Mouse (Mus musculus) CH12.LX (cell line): Measurements from ENCODE around the gene Hist1h2bh. TPM values are rescaled to one million over a fixed set of nuclear protein-coding genes. Genes with fewer than 3 reads are reported as not detected.

Experiments
- DNase-seq: peaks from one replicate; pipeline ENCODE4 v3.0.0-alpha.2; 2013; ENCODE audit errors: extremely low read depth
- H3K27ac ChIP-seq: 2 replicates; pipeline ENCODE4 v1.5.1; 2012; ENCODE audit warnings: low read depth, mild to moderate bottlenecking, control low read depth, moderate library complexity; ENCODE audit not compliant: insufficient read depth
- H3K27me3 ChIP-seq: replicated peaks from 2 replicates; pipeline ENCODE3; 2012; ENCODE audit warnings: inconsistent platforms
- H3K36me3 ChIP-seq, 2 experiments: replicated peaks in 1 of 2; 2 replicates each; pipeline versions ENCODE3 to v1.6.1; 2012; ENCODE audit warnings: inconsistent platforms in 1 of 2, low read length in 1 of 2, mild to moderate bottlenecking in 1 of 2, mixed read lengths in 1 of 2, moderate library complexity in 1 of 2; ENCODE audit not compliant: control insufficient read depth in 1 of 2, insufficient read depth in 1 of 2
- H3K4me1 ChIP-seq, 2 experiments: 2 replicates each; pipeline ENCODE4 v1.6.1; 2012; ENCODE audit warnings: inconsistent platforms in 1 of 2, moderate library complexity in 1 of 2; ENCODE audit not compliant: insufficient read depth in 2 of 2, control insufficient read depth in 1 of 2
- H3K4me2 ChIP-seq: 2 replicates; pipeline ENCODE4 v1.6.1; 2012; ENCODE audit warnings: low read depth, mild to moderate bottlenecking, control low read depth; ENCODE audit not compliant: poor library complexity, insufficient read depth, severe bottlenecking
- H3K4me3 ChIP-seq, 3 experiments: fragments of 150-350 bp in 1 of 3; sonication (generic) in 1 of 3; replicated peaks in 1 of 3; 2 replicates each; pipeline versions ENCODE3 to v1.5.1; 2011 to 2012; ENCODE audit warnings: low read depth in 2 of 3, low read length in 2 of 3, mild to moderate bottlenecking in 2 of 3, moderate library complexity in 2 of 3, control low read depth in 1 of 3, improper control_type of control experiment in 1 of 3, inconsistent platforms in 1 of 3, mixed read lengths in 1 of 3; ENCODE audit not compliant: poor library complexity in 1 of 3
- H3K79me2 ChIP-seq: replicated peaks from 2 replicates; pipeline ENCODE4 v1.6.1; 2012; ENCODE audit warnings: mild to moderate bottlenecking, moderate library complexity; ENCODE audit not compliant: control insufficient read depth, poor library complexity, insufficient read depth, severe bottlenecking; ENCODE audit errors: extremely low read depth
- H3K9ac ChIP-seq: 2 replicates; pipeline ENCODE4 v1.6.1; 2012; ENCODE audit warnings: low read depth, mild to moderate bottlenecking, control low read depth, moderate library complexity; ENCODE audit not compliant: insufficient read depth
- H3K9me3 ChIP-seq: replicated peaks from 2 replicates; pipeline ENCODE3; 2012; ENCODE audit warnings: low read length, inconsistent platforms, mixed read lengths
- BHLHE40 ChIP-seq: IDR thresholded peaks from 2 replicates; pipeline ENCODE4 v1.6.1; 2011; ENCODE audit warnings: mild to moderate bottlenecking, low read depth, low read length, improper control_type of control experiment
- CHD1 ChIP-seq: IDR thresholded peaks from 2 replicates; pipeline ENCODE4 v1.6.1; 2012; ENCODE audit warnings: low read depth, low read length, improper control_type of control experiment, inconsistent platforms
- CHD2 ChIP-seq: IDR thresholded peaks from 2 replicates; pipeline ENCODE4 v1.6.1; 2011; ENCODE audit warnings: low read length, improper control_type of control experiment
- CTCF ChIP-seq, 2 experiments: IDR thresholded peaks in 1 of 2; conservative IDR thresholded peaks in 1 of 2; 2 replicates each; pipeline ENCODE4 v1.5.1; 2011 to 2012; ENCODE audit warnings: low read depth in 2 of 2, low read length in 2 of 2, improper control_type of control experiment in 1 of 2, inconsistent platforms in 1 of 2, mild to moderate bottlenecking in 1 of 2, moderate library complexity in 1 of 2
- E2F4 ChIP-seq: IDR thresholded peaks from 2 replicates; pipeline ENCODE4 v1.6.1; 2011; ENCODE audit warnings: low read depth, low read length, improper control_type of control experiment; ENCODE audit not compliant: insufficient replicate concordance
- ELF1 ChIP-seq: IDR thresholded peaks from 2 replicates; pipeline ENCODE4 v1.6.1; 2014; ENCODE audit warnings: low read depth, mild to moderate bottlenecking, inconsistent platforms, low read length, improper control_type of control experiment
- EP300 ChIP-seq: IDR thresholded peaks from 2 replicates; pipeline ENCODE4 v1.6.1; 2011; ENCODE audit warnings: low read length, improper control_type of control experiment
- ETS1 ChIP-seq: conservative IDR thresholded peaks from 2 replicates; pipeline ENCODE4 v1.6.1; 2012; ENCODE audit warnings: low read depth, mild to moderate bottlenecking, inconsistent platforms, low read length, improper control_type of control experiment, moderate library complexity
- GABPA ChIP-seq: IDR thresholded peaks from 2 replicates; pipeline ENCODE4 v1.6.1; 2012; ENCODE audit warnings: low read depth, low read length, improper control_type of control experiment, inconsistent platforms; ENCODE audit not compliant: insufficient replicate concordance
- HCFC1 ChIP-seq: IDR thresholded peaks from 2 replicates; pipeline ENCODE4 v1.6.1; 2012; ENCODE audit warnings: low read depth, mild to moderate bottlenecking, inconsistent platforms, low read length, improper control_type of control experiment
- IRF4 ChIP-seq: IDR thresholded peaks from 2 replicates; pipeline ENCODE4 v1.6.1; 2014; ENCODE audit warnings: low read depth, mild to moderate bottlenecking, inconsistent platforms, low read length, improper control_type of control experiment
- JUN ChIP-seq: IDR thresholded peaks from 2 replicates; pipeline ENCODE4 v1.6.1; 2011; ENCODE audit warnings: low read depth, mild to moderate bottlenecking, low read length, improper control_type of control experiment, moderate library complexity; ENCODE audit not compliant: insufficient read depth
- JUND ChIP-seq: conservative IDR thresholded peaks from 2 replicates; pipeline ENCODE4 v1.6.1; 2011; ENCODE audit warnings: low read depth, low read length, improper control_type of control experiment
- KAT2A ChIP-seq: IDR thresholded peaks from 2 replicates; pipeline ENCODE4 v1.6.1; 2012; ENCODE audit warnings: low read length, improper control_type of control experiment, inconsistent platforms; ENCODE audit not compliant: insufficient replicate concordance
- MAFK ChIP-seq: IDR thresholded peaks from 2 replicates; pipeline ENCODE4 v1.6.1; 2011; ENCODE audit warnings: low read length, improper control_type of control experiment; ENCODE audit not compliant: insufficient replicate concordance
- MAX ChIP-seq: IDR thresholded peaks from 2 replicates; pipeline ENCODE4 v1.6.1; 2011; ENCODE audit warnings: low read length, improper control_type of control experiment
- MAZ ChIP-seq: IDR thresholded peaks from 2 replicates; pipeline ENCODE4 v1.6.1; 2012; ENCODE audit warnings: low read depth, mild to moderate bottlenecking, inconsistent platforms, low read length, improper control_type of control experiment, moderate library complexity
- MEF2A ChIP-seq: IDR thresholded peaks from 2 replicates; pipeline ENCODE4 v1.6.1; 2014; ENCODE audit warnings: low read depth, mild to moderate bottlenecking, inconsistent platforms, low read length, improper control_type of control experiment, borderline replicate concordance
- MXI1 ChIP-seq: IDR thresholded peaks from 2 replicates; pipeline ENCODE4 v1.6.1; 2011; ENCODE audit warnings: mild to moderate bottlenecking, low read depth, low read length, improper control_type of control experiment
- MYC ChIP-seq: IDR thresholded peaks from 2 replicates; pipeline ENCODE4 v1.6.1; 2011; ENCODE audit warnings: low read depth, mild to moderate bottlenecking, improper control_type of control experiment, low read length
- NELFE ChIP-seq: IDR thresholded peaks from 2 replicates; pipeline ENCODE4 v1.6.1; 2011; ENCODE audit warnings: low read depth, low read length, improper control_type of control experiment
- NRF1 ChIP-seq: IDR thresholded peaks from 2 replicates; pipeline ENCODE4 v1.6.1; 2014; ENCODE audit warnings: low read depth, mild to moderate bottlenecking, inconsistent platforms, low read length, improper control_type of control experiment, moderate library complexity
- PAX5 ChIP-seq: IDR thresholded peaks from 2 replicates; pipeline ENCODE4 v1.6.1; 2012; ENCODE audit warnings: low read length, inconsistent platforms, mixed read lengths
- POLR2A ChIP-seq: IDR thresholded peaks from 2 replicates; pipeline ENCODE4 v1.6.1; 2011; ENCODE audit warnings: low read depth, mild to moderate bottlenecking, improper control_type of control experiment, low read length
- POLR2AphosphoS2 ChIP-seq: IDR thresholded peaks from 2 replicates; pipeline ENCODE4 v1.6.1; 2011; ENCODE audit warnings: low read depth, low read length, improper control_type of control experiment
- RAD21 ChIP-seq: IDR thresholded peaks from 2 replicates; pipeline ENCODE4 v1.6.1; 2011; ENCODE audit warnings: low read depth, mild to moderate bottlenecking, low read length, improper control_type of control experiment, moderate library complexity
- RCOR1 ChIP-seq: conservative IDR thresholded peaks from 2 replicates; pipeline ENCODE4 v1.6.1; 2012; ENCODE audit warnings: low read depth, mild to moderate bottlenecking, inconsistent platforms, low read length, improper control_type of control experiment
- SIN3A ChIP-seq: IDR thresholded peaks from 2 replicates; pipeline ENCODE4 v1.6.1; 2012; ENCODE audit warnings: low read length, improper control_type of control experiment, inconsistent platforms
- SMC3 ChIP-seq: IDR thresholded peaks from 2 replicates; pipeline ENCODE4 v1.6.1; 2011; ENCODE audit warnings: low read depth, low read length, improper control_type of control experiment
- TBP ChIP-seq: conservative IDR thresholded peaks from 2 replicates; pipeline ENCODE4 v1.6.1; 2011; ENCODE audit warnings: low read depth, low read length, improper control_type of control experiment
- UBTF ChIP-seq: IDR thresholded peaks from 2 replicates; pipeline ENCODE4 v1.6.1; 2012; ENCODE audit warnings: low read depth, mild to moderate bottlenecking, inconsistent platforms, low read length, improper control_type of control experiment, moderate library complexity
- USF1 ChIP-seq: IDR thresholded peaks from 2 replicates; pipeline ENCODE4 v1.6.1; 2014; ENCODE audit warnings: low read depth, mild to moderate bottlenecking, inconsistent platforms, low read length, improper control_type of control experiment
- USF2 ChIP-seq: conservative IDR thresholded peaks from 2 replicates; pipeline ENCODE4 v1.6.1; 2011; ENCODE audit warnings: low read depth, low read length, improper control_type of control experiment
- ZC3H11A ChIP-seq: IDR thresholded peaks from 2 replicates; pipeline ENCODE4 v1.6.1; 2012; ENCODE audit warnings: low read depth, mild to moderate bottlenecking, inconsistent platforms, low read length, improper control_type of control experiment
- ZKSCAN1 ChIP-seq: IDR thresholded peaks from 2 replicates; pipeline ENCODE4 v1.6.1; 2012; ENCODE audit warnings: low read depth, inconsistent platforms, low read length, improper control_type of control experiment, borderline replicate concordance
- ZMIZ1 ChIP-seq: IDR thresholded peaks from 2 replicates; pipeline ENCODE4 v1.6.1; 2012; ENCODE audit warnings: low read depth, mild to moderate bottlenecking, inconsistent platforms, low read length, improper control_type of control experiment
- ZNF384 ChIP-seq: IDR thresholded peaks from 2 replicates; pipeline ENCODE4 v1.6.1; 2012; ENCODE audit warnings: low read depth, low read length, improper control_type of control experiment, inconsistent platforms
- dilution Hi-C: fragments of 300-500 bp; cut with MboI; formaldehyde crosslinking; loops from 2 replicates; pipeline ENCODE4 v1.14.3; 2020; ENCODE audit warnings: low sequenced_read_pairs; ENCODE audit not compliant: extremely low pct_unique_long_range_greater_than_20kb, extremely low pct_ligation_motif_present
- in situ Hi-C: fragments of 300-500 bp; cut with MboI; formaldehyde crosslinking; loops from 3 replicates; pipeline ENCODE4 v1.14.3; 2019; ENCODE audit warnings: low sequenced_read_pairs, low pct_ligation_motif_present, low pct_unique_long_range_greater_than_20kb, mixed read lengths
- polyA plus RNA-seq: library from polyadenylated mRNA; unstranded; fragments of >175 nt; gene quantifications from 2 replicates; pipeline ENCODE4 v1.2.1, GENCODE M21; 2012; ENCODE audit warnings: low read depth; ENCODE audit not compliant: insufficient read length
- total RNA-seq, 2 experiments: library from RNA; depleted of rRNA; stranded (reverse); fragments of 300-350 nt in 1 of 2; fragments of >200 nt in 1 of 2; gene quantifications; 2 replicates each; pipeline ENCODE4 v1.2.3; 2012 to 2014

Gene Hist1h2bh
- total and polyA plus RNA-seq, 3 experiments, result 0.77 to 261 (median 8.0) TPM

DNA sequence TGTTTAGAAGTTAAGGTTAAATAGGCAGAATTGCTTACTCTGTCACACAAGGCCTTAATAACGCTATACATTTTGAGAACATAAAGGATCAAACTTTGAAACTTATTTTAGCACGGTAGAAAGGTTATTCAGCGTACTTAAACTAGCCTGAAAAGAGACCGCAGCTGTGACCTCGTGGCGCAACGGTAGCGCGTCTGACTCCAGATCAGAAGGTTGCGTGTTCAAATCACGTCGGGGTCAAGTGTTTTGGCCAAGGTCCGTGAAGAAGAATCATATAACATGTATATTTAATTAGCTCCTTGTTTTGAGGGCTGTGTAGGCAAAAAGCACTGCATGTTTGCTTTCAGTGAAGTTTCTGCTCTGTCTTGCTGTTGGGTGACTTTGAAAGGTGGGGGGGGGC lies 36.8 kb downstream of the Hist1h2bh start:
- peak; percentile 76 for DNase-seq

DNA sequence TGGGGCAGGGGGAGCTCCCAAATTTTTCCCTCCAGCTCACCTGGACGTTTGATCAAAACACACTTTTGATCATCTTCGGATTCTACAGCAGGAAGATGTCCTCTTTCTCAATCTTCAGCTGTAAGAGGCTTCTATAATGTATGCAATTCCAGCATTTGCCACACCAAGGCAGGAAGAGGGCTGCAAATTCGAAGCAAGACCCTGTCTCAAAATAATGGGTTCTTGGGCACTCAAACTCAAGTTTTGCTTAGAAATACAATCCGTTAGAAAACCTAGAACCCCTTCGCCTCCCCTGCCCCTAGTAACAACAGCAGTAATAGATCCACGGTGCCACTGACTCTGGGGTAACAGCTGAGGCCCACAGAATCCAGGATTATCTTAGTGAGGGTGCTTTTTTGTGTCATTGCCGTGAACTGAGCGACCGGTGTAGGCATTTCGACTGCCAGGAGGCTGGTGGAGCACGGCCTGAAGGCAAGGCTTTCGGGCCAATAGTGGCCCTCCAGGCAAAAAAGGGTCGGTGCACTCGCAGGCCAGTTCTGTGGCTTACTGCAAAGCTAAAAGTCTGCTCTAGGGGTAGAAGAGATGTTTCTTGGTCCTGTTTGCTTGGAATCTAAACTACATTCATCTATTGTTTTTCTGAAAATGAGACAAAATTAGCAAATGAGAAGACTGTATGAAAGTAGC lies 37.4 kb downstream of the Hist1h2bh start:
- Histone ChIP-seq H3K9ac (peak overlapping the region; percentile 61), H3K79me2 (no peaks in the 10 kb centered on the region), H3K36me3 (no peaks in the 10 kb centered on the region), H3K4me1 (peaks cover 6 to 40% of the 10 kb centered on the region in 2 experiments; a peak in 3 of 4 replicates), H3K4me3 (peak overlapping the region; percentile 41 to 57 (median 54))
- peak; percentile 65 for DNase-seq
- dilution Hi-C loops, result no loop called here
- in situ Hi-C loops, result loop anchor here (10.0 to 25.0 kb wide), 2 partner anchors 201 to 1569 kb away; partner anchors contain the start of gene Zfp184
- no peak; the same call in 1 of the 2 replicates for TF ChIP-seq MXI1
- TF ChIP-seq TBP, result no peak
- TF ChIP-seq MAZ, result no peak
- peak; percentile 92 for TF ChIP-seq UBTF
- TF ChIP-seq, all 38 proteins: peak for 1
- Histone ChIP-seq H3K9me3 (no peaks in the 10 kb centered on the region), H3K4me2 (peak overlapping the region; percentile 96), H3K27me3 (no peaks in the 10 kb centered on the region), H3K27ac (peak overlapping the region; percentile 66)

More for the DNA sequence above, 36.8 kb downstream of the Hist1h2bh start:
- Histone ChIP-seq H3K79me2 (no peaks in the 10 kb centered on the region), H3K36me3 (no peaks in the 10 kb centered on the region), H3K27ac (no peak overlapping the region), H3K4me2 (peak overlapping the region; percentile 74), H3K9ac (peak overlapping the region; percentile 61), H3K4me1 (peaks cover 6 to 41% of the 10 kb centered on the region in 2 experiments; a peak in 3 of 4 replicates), H3K9me3 (no peaks in the 10 kb centered on the region), H3K4me3 (peak overlapping the region; percentile 41 to 57 (median 54)), H3K27me3 (no peaks in the 10 kb centered on the region)
- TF ChIP-seq EP300 (no peak), SMC3 (no peak), CHD2 (no peak), NELFE (no peak), ZC3H11A (no peak), E2F4 (0 out of 2 replicates have a peak, but pooled peaks have one; percentile 66), MXI1 (no peak; the same call in 1 of the 2 replicates), RAD21 (no peak), POLR2A (no peak), ZMIZ1 (no peak), POLR2AphosphoS2 (no peak), UBTF (no peak), ZKSCAN1 (no peak), ETS1 (no peak), RCOR1 (no peak), CHD1 (0 out of 2 replicates have a peak, but pooled peaks have one; percentile 34), GABPA (no peak), USF2 (no peak), NRF1 (peak; percentile 49; the same call in 1 of the 2 replicates), CTCF (conservative IDR thresholded peaks at IDR 0.05 in 1 of 2, IDR thresholded peaks at IDR 0.05 in 1 of 2; ENCODE audit: low read depth in 2 of 2, low read length in 2 of 2) (no peak), JUND (no peak), MEF2A (no peak), USF1 (no peak), BHLHE40 (no peak), SIN3A (0 out of 2 replicates have a peak, but pooled peaks have one; percentile 5), KAT2A (peak; percentile 70; the same call in 1 of the 2 replicates), MAX (no peak), TBP (peak; percentile 100), ELF1 (peak; percentile 94), ZNF384 (no peak), IRF4 (no peak), JUN (no peak), MYC (no peak), MAFK (peak; percentile 92), PAX5 (no peak), MAZ (no peak), HCFC1 (no peak; the same call in 1 of the 2 replicates)
- dilution Hi-C loops (no loop called here), in situ Hi-C loops (loop anchor here (10.0 to 25.0 kb wide), 2 partner anchors 202 to 1569 kb away; partner anchors contain the start of gene Zfp184)
